Mouse (Mus musculus) myocyte (in vitro differentiated cells): Measurements from ENCODE around the gene C77080.

Source experiments
- CEBPB ChIP-seq: IDR thresholded peaks from 2 replicates; pipeline ENCODE4 v1.6.1; 2011; ENCODE audit warnings: mild to moderate bottlenecking, moderate library complexity; ENCODE audit not compliant: poor library complexity, insufficient read depth, severe bottlenecking
- E2F4 ChIP-seq: IDR thresholded peaks from one replicate; pipeline ENCODE4 v1.6.1; 2011; ENCODE audit warnings: mild to moderate bottlenecking, control low read depth, moderate library complexity; ENCODE audit not compliant: insufficient read depth
- MAX ChIP-seq: IDR thresholded peaks from one replicate; pipeline ENCODE4 v1.6.1; 2011; ENCODE audit warnings: low read depth, mild to moderate bottlenecking, control low read depth
- MYOD1 ChIP-seq, 3 experiments: IDR thresholded peaks; one replicate each; pipeline ENCODE4 v1.6.1; 2011; ENCODE audit warnings: control low read depth in 2 of 3, low read depth in 2 of 3, mild to moderate bottlenecking in 2 of 3, moderate library complexity in 1 of 3; ENCODE audit not compliant: insufficient read length in 2 of 3, control insufficient read depth in 1 of 3
- POLR2A ChIP-seq: IDR thresholded peaks from one replicate; pipeline ENCODE4 v1.6.1; 2011; ENCODE audit warnings: low read depth, mild to moderate bottlenecking, control low read depth, moderate library complexity; ENCODE audit not compliant: insufficient read length
- TCF12 ChIP-seq: IDR thresholded peaks from one replicate; pipeline ENCODE4 v1.6.1; 2011; ENCODE audit warnings: mild to moderate bottlenecking, control low read depth; ENCODE audit not compliant: poor library complexity, insufficient read depth, severe bottlenecking
- TCF3 ChIP-seq: IDR thresholded peaks from one replicate; pipeline ENCODE4 v1.6.1; 2011; ENCODE audit warnings: low read depth, control low read depth; ENCODE audit not compliant: insufficient read length
- USF1 ChIP-seq: IDR thresholded peaks from one replicate; pipeline ENCODE4 v1.6.1; 2011; ENCODE audit warnings: low read depth, mild to moderate bottlenecking, control low read depth, moderate library complexity

GRCm38 (mm10) chr4:129246360-129247301 lies 14.6 kb downstream of the C77080 start:
- TF ChIP-seq E2F4 (no peak), POLR2A (no peak), MAX (no peak), USF1 (no peak), MYOD1 (IDR thresholded peaks at IDR 0.05; ENCODE audit: control insufficient read depth in 1 of 3, insufficient read length in 2 of 3, low read depth in 2 of 3) (no peak), TCF3 (no peak), TCF12 (no peak), CEBPB (no peak)
